Mouse (Mus musculus) left cerebral cortex, adult 2 months (tissue): Measurements from ENCODE around the gene Cntn2. TPM values are rescaled to one million over a fixed set of nuclear protein-coding genes. Genes with fewer than 3 reads are reported as not detected.

ENCODE experiments used
- DNase-seq, 2 experiments: peaks; one replicate each; pipeline ENCODE4 v3.0.0; 2021 to 2022; ENCODE audit warnings: low spot score in 2 of 2, mixed read lengths in 1 of 2; ENCODE audit errors: extremely low spot score in 1 of 2
- H3K27ac ChIP-seq: fragments of 200-600 bp; 2 replicates; pipeline ENCODE4 v1.8.1; 2022
- H3K4me3 ChIP-seq: fragments of 200-600 bp; 2 replicates; pipeline ENCODE4 v1.8.1; 2022
- CTCF ChIP-seq: fragments of 200-600 bp; IDR thresholded peaks from 2 replicates; pipeline ENCODE4 v1.8.1; 2022; ENCODE audit warnings: antibody characterized with exemption, mild to moderate bottlenecking, moderate library complexity
- intact Hi-C: fragments of 180-260 bp; cut with DNase I; formaldehyde crosslinking; loops from one replicate; pipeline ENCODE4 v1.15.1; 2025
- total RNA-seq, 2 experiments: library from RNA; stranded (reverse); gene quantifications; 2 replicates each; pipeline ENCODE4 v1.2.3; 2021

Gene Cntn2
- total RNA-seq, 2 experiments from 2014 or later = 69.6 to 78.8 TPM

- TF ChIP-seq CTCF = peak; percentile 55
- H3K27ac ChIP-seq = no peak overlapping the region
- DNase-seq = no peak
- H3K4me3 ChIP-seq = no peak overlapping the region
- intact Hi-C loops = no loop called here
These were observed 19.1 kb downstream of the Cntn2 start for GRCm38 (mm10) chr1:132523920-132524319.

DNA sequence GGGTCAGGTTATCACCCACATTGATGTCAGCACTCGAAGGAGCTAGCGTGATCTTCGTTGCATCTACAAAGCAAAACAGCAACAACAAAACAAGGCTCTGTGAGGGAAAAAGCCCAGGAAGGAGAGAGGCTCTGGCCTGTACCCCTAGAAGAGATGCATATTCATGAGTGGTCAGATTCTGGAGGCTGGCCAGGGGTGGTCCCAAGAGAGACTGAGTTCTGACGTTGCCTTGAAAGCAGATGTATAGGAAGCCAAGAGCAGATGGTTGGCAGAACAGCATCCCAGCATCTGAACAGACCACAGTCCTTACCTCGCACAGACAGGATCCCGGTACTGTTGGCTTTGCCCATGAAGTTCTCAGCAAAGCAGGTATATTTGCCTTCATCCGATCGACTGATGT, 20.0 kb downstream of the Cntn2 start:
- no peak for DNase-seq
- no peak overlapping the region for H3K27ac ChIP-seq
- no peak for TF ChIP-seq CTCF
- no peak overlapping the region for H3K4me3 ChIP-seq
- intact Hi-C loops = no loop called here

- Histone ChIP-seq H3K4me3 (no peak overlapping the region), H3K27ac (no peak overlapping the region)
- DNase-seq = peak; percentile 36 to 65
- intact Hi-C loops = no loop called here
- TF ChIP-seq CTCF = peak; percentile 40
These were observed 22.3 kb downstream of the Cntn2 start for GRCm38 (mm10) chr1:132520764-132521163.

DNA sequence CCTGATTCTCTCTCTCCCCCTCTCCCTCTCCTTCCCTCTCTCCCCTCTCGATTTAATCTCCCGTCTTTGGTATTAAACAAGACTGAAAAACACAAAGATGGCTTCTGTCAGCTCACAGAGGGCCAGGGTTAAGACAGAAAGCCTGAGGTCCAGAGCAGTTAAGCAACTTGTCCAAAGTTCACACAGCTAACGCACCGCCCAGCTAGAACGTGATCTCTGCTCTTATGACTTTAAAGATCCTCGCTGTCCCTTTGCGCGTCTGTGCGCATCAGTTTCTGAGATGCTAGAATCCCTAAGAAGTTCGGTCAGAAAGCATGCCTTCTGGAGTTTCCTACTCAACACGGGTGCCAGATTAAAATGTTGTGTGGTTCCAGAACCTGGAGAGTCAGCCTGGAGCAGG, 23.3 kb downstream of the Cntn2 start:
- Histone ChIP-seq H3K4me3 (no peak overlapping the region), H3K27ac (no peak overlapping the region)
- intact Hi-C loops = no loop called here
- DNase-seq = no peak
- no peak for TF ChIP-seq CTCF

GRCm38 (mm10) chr1:132518621-132519020, 24.4 kb downstream of the Cntn2 start:
- Histone ChIP-seq H3K4me3 (no peak overlapping the region), H3K27ac (no peak overlapping the region)
- intact Hi-C loops = no loop called here
- DNase-seq = no peak
- TF ChIP-seq CTCF = no peak

GRCm38 (mm10) chr1:132516776-132517175, 26.3 kb downstream of the Cntn2 start:
- H3K27ac ChIP-seq = no peak overlapping the region
- no peak overlapping the region for H3K4me3 ChIP-seq
- intact Hi-C loops = no loop called here
- DNase-seq = no peak
- TF ChIP-seq CTCF = no peak

GRCm38 (mm10) chr1:132515339-132515738, 27.7 kb downstream of the Cntn2 start:
- intact Hi-C loops = no loop called here

GRCm38 (mm10) chr1:132512106-132512505, 30.9 kb downstream of the Cntn2 start:
- intact Hi-C loops = no loop called here
- Histone ChIP-seq H3K4me3 (no peak overlapping the region), H3K27ac (no peak overlapping the region)
- DNase-seq = peak in 1 of 2 experiments; percentile 11
- TF ChIP-seq CTCF = no peak

More at GRCm38 (mm10) chr1:132515339-132515738, 27.7 kb downstream of the Cntn2 start:
- no peak for DNase-seq
- no peak overlapping the region for H3K4me3 ChIP-seq
- TF ChIP-seq CTCF = no peak
- H3K27ac ChIP-seq = no peak overlapping the region

DNA sequence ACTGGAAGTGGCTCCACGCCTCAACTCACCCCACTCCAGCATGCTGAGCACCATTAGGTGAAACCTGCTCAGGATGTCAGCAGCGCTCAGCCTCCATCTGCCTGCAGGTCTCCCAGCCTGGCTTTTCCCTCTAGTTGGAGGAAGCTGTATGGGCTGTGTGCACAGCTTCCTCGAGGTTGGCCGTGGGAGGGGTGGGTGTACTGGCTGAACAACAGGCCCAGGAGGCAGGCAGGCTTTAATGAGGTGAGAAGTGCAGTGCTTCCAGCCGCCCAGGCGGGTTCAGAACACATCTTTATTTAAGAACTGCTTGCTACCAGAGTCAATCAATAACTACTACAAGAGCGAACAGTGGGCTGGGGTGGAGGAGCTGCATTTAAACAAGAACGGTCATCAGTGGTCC, 31.5 kb downstream of the Cntn2 start:
- no peak for DNase-seq
- intact Hi-C loops = no loop called here
- no peak for TF ChIP-seq CTCF
- Histone ChIP-seq H3K4me3 (no peak overlapping the region), H3K27ac (no peak overlapping the region)

- Histone ChIP-seq H3K4me3 (no peak overlapping the region), H3K27ac (no peak overlapping the region)
- no peak for DNase-seq
- no peak for TF ChIP-seq CTCF
- intact Hi-C loops = no loop called here
These were observed 33.3 kb downstream of the Cntn2 start for GRCm38 (mm10) chr1:132509771-132510170.

DNA sequence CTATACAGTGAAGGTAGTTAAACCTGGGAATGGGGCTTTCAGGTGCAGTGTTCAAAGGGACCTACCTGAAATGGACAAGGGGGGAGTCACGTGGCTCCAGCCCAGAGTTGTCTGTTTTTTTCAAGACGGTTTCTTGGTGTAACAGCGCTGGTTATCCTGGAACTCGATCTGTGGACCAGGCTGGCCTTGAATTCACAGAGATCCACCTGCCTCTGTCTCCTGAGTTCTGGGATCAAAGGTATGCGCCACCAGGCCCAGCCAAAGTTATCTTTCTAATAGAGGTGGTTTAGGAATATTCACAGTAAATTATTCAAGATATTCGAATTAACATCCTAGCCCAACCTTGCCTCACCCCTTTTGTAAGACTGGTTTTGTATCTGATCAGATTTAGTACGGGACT, 36.4 kb downstream of the Cntn2 start:
- H3K27ac ChIP-seq = peak overlapping the region; percentile 68
- no peak for TF ChIP-seq CTCF
- intact Hi-C loops = no loop called here
- no peak for DNase-seq
- no peak overlapping the region for H3K4me3 ChIP-seq

DNA sequence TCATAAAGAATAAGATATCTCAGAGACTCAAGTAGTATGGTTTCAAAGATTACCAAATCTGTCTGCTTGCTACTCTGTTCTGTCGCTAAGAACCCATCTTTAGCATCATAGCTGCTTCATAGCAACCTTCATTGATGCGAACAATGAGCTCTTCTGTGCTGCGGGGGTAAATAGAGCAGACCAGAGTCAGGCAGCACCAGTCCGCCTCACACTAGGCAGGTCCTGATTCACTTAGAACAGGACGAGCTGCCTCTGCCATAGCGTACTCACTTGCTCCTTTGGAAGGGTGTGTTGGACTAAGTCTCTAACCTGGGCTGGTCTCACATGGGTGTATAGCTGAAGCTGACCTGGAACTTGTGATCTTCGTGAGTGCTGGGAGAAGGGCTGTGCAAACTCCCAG, 37.0 kb downstream of the Cntn2 start, which contains the start of gene Tmem81:
Gene Tmem81 (plus strand): TSS at position 173 of the 400 bp plus-strand sequence.
- H3K27ac ChIP-seq = peak within 1 kb of the TSS; percentile 68

DNA sequence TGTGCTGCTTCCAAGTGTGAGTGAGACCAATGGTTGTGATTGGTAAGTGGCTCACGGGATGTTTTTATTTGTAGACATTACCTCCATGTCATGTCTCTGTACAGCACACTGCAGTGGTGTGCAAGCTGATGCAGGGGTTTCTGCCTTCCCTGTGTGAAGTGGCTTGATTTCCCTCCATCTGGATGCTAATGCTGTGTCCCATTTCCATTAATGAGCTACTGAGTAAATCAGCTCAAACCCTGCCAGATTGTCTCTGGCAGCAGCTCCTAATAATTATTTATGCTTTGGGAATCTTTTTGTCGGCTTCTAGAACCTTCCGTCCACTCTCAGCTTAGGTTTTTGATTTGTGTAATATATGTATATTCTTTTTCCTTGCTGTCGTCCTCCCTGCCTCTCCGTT, 37.9 kb downstream of the Cntn2 start:
- no peak for TF ChIP-seq CTCF
- H3K27ac ChIP-seq = peak overlapping the region; percentile 68
- intact Hi-C loops = no loop called here
- no peak overlapping the region for H3K4me3 ChIP-seq
- no peak for DNase-seq

More for the DNA sequence above, 37.0 kb downstream of the Cntn2 start, which contains the start of gene Tmem81:
- TF ChIP-seq CTCF = no peak
- intact Hi-C loops = no loop called here
- no peak within 1 kb of the TSS for H3K4me3 ChIP-seq
- DNase-seq = no peak

- intact Hi-C loops = no loop called here
These were observed 42.5 kb downstream of the Cntn2 start for GRCm38 (mm10) chr1:132500535-132500934.

More at GRCm38 (mm10) chr1:132500535-132500934, 42.5 kb downstream of the Cntn2 start:
- no peak overlapping the region for H3K27ac ChIP-seq
- H3K4me3 ChIP-seq = no peak overlapping the region
- DNase-seq = no peak
- TF ChIP-seq CTCF = no peak
